Mouse (Mus musculus) heart, adult 2 months (tissue): Measurements from ENCODE around the gene Vti1a. TPM values are rescaled to one million over a fixed set of nuclear protein-coding genes. Genes with fewer than 3 reads are reported as not detected.

Experiments
- DNase-seq, 2 experiments: peaks; one replicate each; pipeline ENCODE4 v3.0.0; 2021
- H3K27ac ChIP-seq: fragments of 200-600 bp; 2 replicates; pipeline ENCODE4 v1.8.1; 2022
- H3K27me3 ChIP-seq: fragments of 200-500 bp; 2 replicates; pipeline ENCODE4 v1.6.1; 2012; ENCODE audit warnings: mild to moderate bottlenecking, low read length, inconsistent platforms, mixed read lengths; ENCODE audit not compliant: control insufficient read depth, insufficient read depth
- H3K36me3 ChIP-seq: fragments of 200-500 bp; 2 replicates; pipeline ENCODE4 v1.6.1; 2012; ENCODE audit warnings: low read length, inconsistent platforms; ENCODE audit not compliant: control insufficient read depth, insufficient read depth
- H3K4me1 ChIP-seq: fragments of 200-500 bp; 2 replicates; pipeline ENCODE4 v1.6.1; 2011; ENCODE audit warnings: low read length; ENCODE audit not compliant: control insufficient read depth, insufficient read depth
- H3K4me3 ChIP-seq: fragments of 200-600 bp; 2 replicates; pipeline ENCODE4 v1.8.1; 2022
- H3K79me2 ChIP-seq: fragments of 200-500 bp; replicated peaks from 2 replicates; pipeline ENCODE4 v1.6.1; 2012; ENCODE audit warnings: mild to moderate bottlenecking, inconsistent platforms, low read length, moderate library complexity, mixed read lengths; ENCODE audit not compliant: control insufficient read depth, insufficient read depth
- H3K9ac ChIP-seq: fragments of 200-500 bp; 2 replicates; pipeline ENCODE4 v1.6.1; 2012; ENCODE audit warnings: low read depth, mild to moderate bottlenecking, control low read depth, inconsistent platforms, low read length, mixed read lengths
- CTCF ChIP-seq: fragments of 200-600 bp; IDR thresholded peaks from 2 replicates; pipeline ENCODE4 v1.8.1; 2022; ENCODE audit warnings: antibody characterized with exemption, mild to moderate bottlenecking, moderate library complexity
- EP300 ChIP-seq: fragments of 200-500 bp; IDR thresholded peaks from 2 replicates; pipeline ENCODE4 v1.6.1; 2011; ENCODE audit warnings: low read depth, low read length, control low read depth; ENCODE audit not compliant: insufficient read depth
- POLR2A ChIP-seq: fragments of 200-500 bp; IDR thresholded peaks from 2 replicates; pipeline ENCODE4 v1.6.1; 2011; ENCODE audit warnings: mild to moderate bottlenecking, low read depth, low read length, control low read depth; ENCODE audit not compliant: insufficient read depth
- WGBS: fragments of 180-500 bp; shearing (Covaris S2); methylation state at CpG from one replicate; pipeline ENCODE4 v1.1.7; 2018; 5-methylcytosine and 5-hydroxymethylcytosine counted together
- intact Hi-C: fragments of 180-260 bp; cut with DNase I; formaldehyde crosslinking; loops from one replicate; pipeline ENCODE4 v1.15.1; 2025
- polyA plus RNA-seq: library from polyadenylated mRNA; depleted of rRNA; stranded (reverse); fragments of >200 nt; gene quantifications from 2 replicates; pipeline ENCODE4 v1.2.3, GENCODE M21; 2012
- total RNA-seq, 2 experiments: library from RNA; stranded (reverse); gene quantifications; 2 replicates each; pipeline ENCODE4 v1.2.3; 2021

Gene Vti1a
- total and polyA plus RNA-seq, 3 experiments, result 6.2 to 16.3 (median 15.6) TPM

DNA sequence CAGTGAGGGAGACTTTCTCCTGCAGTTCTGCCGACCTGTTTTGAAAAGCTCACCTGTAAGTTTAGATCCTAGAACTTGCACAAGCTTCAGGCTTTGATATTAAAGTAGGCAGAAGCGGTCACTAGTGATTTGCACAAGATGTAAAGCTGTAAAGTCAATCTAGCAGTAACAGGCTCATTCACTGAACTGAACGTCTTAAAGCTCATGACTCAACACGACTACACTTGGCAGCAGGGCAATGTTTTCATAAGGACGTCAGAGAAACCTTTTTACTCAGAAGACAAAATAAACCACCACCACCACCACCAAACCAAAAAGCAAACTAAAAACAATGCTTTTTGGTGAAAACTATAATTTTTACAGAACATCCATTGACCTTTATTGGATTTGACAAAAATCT lies 18.1 kb upstream of the Vti1a start:
- Histone ChIP-seq H3K79me2 (no peaks in the 10 kb centered on the region), H3K27me3 (no peaks in the 10 kb centered on the region), H3K27ac (no peak overlapping the region), H3K9ac (no peak overlapping the region), H3K4me1 (no peaks in the 10 kb centered on the region), H3K36me3 (no peaks in the 10 kb centered on the region; the same call in 1 of the 2 replicates), H3K4me3 (no peak overlapping the region)
- intact Hi-C loops, result no loop called here
- TF ChIP-seq POLR2A (no peak), CTCF (no peak), EP300 (no peak)
- 65% methylated on average over 5 of the region's 5 CpGs for WGBS
- DNase-seq, result no peak

DNA sequence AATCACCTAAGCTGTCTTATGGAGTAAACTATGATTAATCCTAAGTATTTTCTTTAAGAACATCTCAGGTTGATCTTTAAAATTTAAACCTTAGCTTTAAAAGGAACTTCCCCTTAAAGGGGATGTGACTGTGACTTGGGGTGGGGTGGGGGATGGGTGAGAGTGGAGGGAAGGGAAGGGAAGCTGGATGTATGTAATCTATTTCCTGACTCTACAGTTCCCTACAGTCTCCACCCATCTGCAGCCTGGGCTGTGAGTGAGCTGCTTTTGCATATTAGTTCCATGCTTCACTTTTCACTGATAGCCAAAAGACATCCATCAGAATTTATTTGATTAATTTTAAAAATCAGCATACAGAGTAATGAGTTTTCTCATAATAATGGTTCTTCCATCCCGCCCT lies 16.7 kb upstream of the Vti1a start:
- Histone ChIP-seq H3K36me3 (no peaks in the 10 kb centered on the region; the same call in 1 of the 2 replicates), H3K27ac (no peak overlapping the region), H3K9ac (no peak overlapping the region), H3K4me3 (no peak overlapping the region), H3K4me1 (no peaks in the 10 kb centered on the region), H3K79me2 (no peaks in the 10 kb centered on the region), H3K27me3 (no peaks in the 10 kb centered on the region)
- TF ChIP-seq EP300 (no peak), CTCF (no peak), POLR2A (no peak)
- 90% methylated on average over 1 of the region's 1 CpGs for WGBS
- intact Hi-C loops, result no loop called here
- DNase-seq, result no peak

- H3K27ac ChIP-seq, result no peak overlapping the region
- H3K36me3 ChIP-seq, result no peaks in the 10 kb centered on the region; the same call in 1 of the 2 replicates
- WGBS, result 66% methylated on average over 3 of the region's 3 CpGs
- no peak for DNase-seq
- no peak for TF ChIP-seq EP300
- TF ChIP-seq CTCF, result no peak
- TF ChIP-seq POLR2A, result no peak
- no peak overlapping the region for H3K4me3 ChIP-seq
- no peak overlapping the region for H3K9ac ChIP-seq
- H3K4me1 ChIP-seq, result no peaks in the 10 kb centered on the region
- no peaks in the 10 kb centered on the region for H3K27me3 ChIP-seq
- intact Hi-C loops, result loop anchor here (10.0 kb wide), 1 partner anchor 206 kb away; no protein-coding TSS in a partner anchor
- H3K79me2 ChIP-seq, result no peaks in the 10 kb centered on the region
Observed at GRCm38 (mm10) chr19:55300525-55300924, 15.6 kb upstream of the Vti1a start.

- no peaks in the 10 kb centered on the region for H3K27me3 ChIP-seq
- H3K9ac ChIP-seq, result no peak overlapping the region
- H3K27ac ChIP-seq, result no peak overlapping the region
- DNase-seq, result no peak
- no peaks in the 10 kb centered on the region; the same call in 1 of the 2 replicates for H3K36me3 ChIP-seq
- TF ChIP-seq CTCF, result peak; percentile 68
- TF ChIP-seq EP300, result no peak
- intact Hi-C loops, result loop anchor here (1.0 to 10.0 kb wide), 2 partner anchors 87 to 210 kb away; no protein-coding TSS in a partner anchor
- H3K79me2 ChIP-seq, result no peaks in the 10 kb centered on the region
- H3K4me3 ChIP-seq, result no peak overlapping the region
- no peaks in the 10 kb centered on the region for H3K4me1 ChIP-seq
Observed at GRCm38 (mm10) chr19:55305024-55305423, 11.1 kb upstream of the Vti1a start.

DNA sequence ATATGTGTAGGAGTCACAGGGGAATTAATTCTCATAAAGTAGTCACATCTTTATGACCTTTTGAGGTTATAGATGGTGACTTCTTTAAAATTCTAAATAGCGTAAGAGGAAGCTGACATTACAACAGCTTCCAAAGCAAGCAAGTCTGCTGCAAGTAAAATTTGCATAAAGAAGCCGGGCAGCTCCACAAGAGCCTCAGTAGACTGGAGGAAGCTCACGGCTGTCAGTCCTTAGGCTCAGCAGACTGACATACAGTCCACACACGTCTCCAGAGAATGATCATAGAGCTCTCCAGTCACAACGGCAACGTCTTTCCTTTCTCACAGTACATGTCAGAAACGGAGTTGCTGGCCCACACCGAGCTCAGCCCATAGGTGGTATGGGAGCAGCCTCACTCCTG lies 4.2 kb upstream of the Vti1a start:
- H3K4me1 ChIP-seq, result no peaks in the 10 kb centered on the region
- no peak overlapping the region for H3K9ac ChIP-seq
- no peak overlapping the region for H3K27ac ChIP-seq
- no peak for DNase-seq
- TF ChIP-seq EP300, result no peak
- no peak for TF ChIP-seq CTCF
- TF ChIP-seq POLR2A, result no peak
- H3K4me3 ChIP-seq, result no peak overlapping the region
- H3K36me3 ChIP-seq, result peaks cover 5% of the 10 kb centered on the region
- H3K27me3 ChIP-seq, result no peaks in the 10 kb centered on the region
- WGBS, result 87% methylated on average over 8 of the region's 8 CpGs
- intact Hi-C loops, result no loop called here
- no peaks in the 10 kb centered on the region for H3K79me2 ChIP-seq

GRCm38 (mm10) chr19:55313649-55314048 lies 2.4 kb upstream of the Vti1a start:
- 94% methylated on average over 2 of the region's 2 CpGs for WGBS
- Histone ChIP-seq H3K27ac (no peak overlapping the region), H3K36me3 (peaks cover 5% of the 10 kb centered on the region), H3K27me3 (no peaks in the 10 kb centered on the region), H3K4me1 (no peaks in the 10 kb centered on the region), H3K79me2 (no peaks in the 10 kb centered on the region), H3K4me3 (no peak overlapping the region), H3K9ac (no peak overlapping the region)
- no peak for DNase-seq
- intact Hi-C loops, result no loop called here
- TF ChIP-seq POLR2A (no peak), EP300 (no peak), CTCF (no peak)
